Mouse (Mus musculus): ENCODE data around the gene Polg. TPM values are rescaled to one million over a fixed set of nuclear protein-coding genes. Genes with fewer than 3 reads are reported as not detected.

Polg gene
- total RNA-seq, 2 experiments from 2014 or later = 74.2 to 91.0 TPM

DNA sequence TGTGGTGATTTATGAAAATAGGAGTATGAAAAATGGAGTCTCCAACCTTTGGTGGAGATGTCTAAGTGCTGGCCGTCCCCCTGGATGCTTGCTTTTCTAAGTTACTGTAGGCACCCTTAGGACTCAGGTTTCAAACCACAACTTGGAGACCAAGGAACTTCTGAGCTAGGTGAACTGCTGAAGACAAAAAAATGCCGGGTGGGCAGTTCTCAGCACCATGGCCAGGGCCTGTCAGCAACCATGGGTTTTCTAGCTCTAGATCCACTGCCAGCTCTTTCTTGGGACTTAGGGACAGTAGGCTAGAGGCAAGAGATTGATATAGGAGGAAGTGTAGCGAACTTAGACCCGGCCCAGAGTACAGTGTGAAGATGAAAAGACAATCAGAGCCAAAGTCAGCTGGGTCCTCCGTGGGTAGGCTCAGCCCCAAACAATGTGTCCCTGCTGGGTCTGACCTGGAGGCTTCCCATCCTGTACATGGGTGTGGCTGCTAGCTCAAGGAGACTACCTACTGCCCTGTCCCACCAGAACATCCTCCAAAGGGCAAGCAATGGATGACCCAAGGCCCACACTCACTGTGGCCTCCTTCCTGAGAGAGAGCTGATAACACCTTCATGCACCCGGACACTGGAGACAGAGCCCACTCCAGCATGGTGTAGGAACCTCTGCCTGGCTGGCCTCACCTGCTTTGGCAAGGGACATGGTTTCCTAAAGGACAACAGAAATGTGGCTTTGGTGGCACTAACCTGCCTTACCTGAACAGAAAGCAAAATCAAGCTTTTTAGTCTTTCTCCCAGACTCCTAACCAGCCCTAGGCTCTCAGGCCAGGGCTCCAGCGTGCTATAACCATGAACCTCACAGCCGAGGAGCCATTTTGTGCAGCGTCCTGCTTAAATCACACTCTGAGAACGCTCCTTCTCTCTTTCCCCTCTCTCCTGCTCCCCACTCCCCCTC, 36.3 kb upstream of the Polg start:
- DNase-seq (ENCODE audit: extremely low spot score in 1 of 2, low spot score in 1 of 2) = no peak

DNA sequence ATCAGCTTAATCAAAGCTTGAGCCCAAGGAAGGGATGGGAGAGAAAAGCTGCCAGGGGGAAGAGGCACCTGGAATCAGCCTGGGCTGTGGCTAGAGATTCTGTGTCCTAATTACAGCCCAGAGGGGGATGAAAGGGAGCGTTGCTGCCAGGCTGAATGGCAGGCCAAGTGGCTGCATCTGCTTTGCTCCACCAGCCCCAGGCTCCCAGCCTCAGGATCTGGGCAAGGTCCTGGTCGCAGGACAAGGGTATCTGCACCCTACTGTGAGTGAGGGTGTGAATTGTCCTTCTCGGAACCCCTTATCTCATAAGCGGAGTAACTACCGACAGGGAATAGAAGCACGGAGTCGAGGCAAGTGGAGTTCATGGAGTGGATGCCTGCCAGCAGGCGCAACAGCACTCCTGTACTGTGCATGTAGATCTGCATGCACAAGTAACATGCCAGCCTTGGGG, 35.4 kb upstream of the Polg start:
- DNase-seq (ENCODE audit: extremely low spot score in 1 of 2, low spot score in 1 of 2) = no peak

- DNase-seq (ENCODE audit: extremely low spot score in 1 of 2, low spot score in 1 of 2) = no peak
These were observed 34.6 kb upstream of the Polg start for GRCm38 (mm10) chr7:79500681-79501306.

GRCm38 (mm10) chr7:79499596-79500570, 33.7 kb upstream of the Polg start:
- DNase-seq (ENCODE audit: extremely low spot score in 1 of 2, low spot score in 1 of 2) = peak in 1 of 2 experiments; percentile 65

DNA sequence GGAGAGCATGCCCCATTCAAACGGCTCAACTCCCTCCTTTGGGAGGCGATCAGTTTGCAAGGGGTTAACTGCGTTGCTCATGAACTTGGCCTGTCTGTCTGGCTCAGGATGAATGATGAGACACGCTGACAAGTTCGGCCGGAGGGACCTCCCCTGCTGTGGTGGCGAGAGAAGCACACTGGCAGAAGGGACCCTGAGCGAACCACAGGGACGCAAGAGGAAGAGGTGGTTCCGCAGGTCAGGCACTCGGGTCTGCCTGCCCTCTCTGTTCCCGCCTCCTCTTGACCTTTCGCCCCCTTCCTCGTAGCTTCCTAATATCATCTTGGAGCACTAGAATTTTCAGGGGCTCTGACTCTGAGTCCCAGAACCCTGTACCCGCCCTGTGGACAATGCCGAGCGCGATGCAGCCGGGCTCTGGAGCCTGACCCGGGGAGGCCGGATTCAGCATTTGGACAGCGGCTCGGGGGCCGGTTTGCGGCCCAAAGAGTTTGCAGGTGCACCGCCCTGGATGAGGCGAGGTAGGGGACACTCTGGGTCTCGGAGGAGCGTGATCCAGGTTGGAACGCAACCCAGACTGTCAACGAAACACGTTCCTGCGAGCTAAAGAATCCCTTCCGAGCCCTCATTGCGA, 32.9 kb upstream of the Polg start:
- no peak for DNase-seq (ENCODE audit: extremely low spot score in 1 of 2, low spot score in 1 of 2)

DNA sequence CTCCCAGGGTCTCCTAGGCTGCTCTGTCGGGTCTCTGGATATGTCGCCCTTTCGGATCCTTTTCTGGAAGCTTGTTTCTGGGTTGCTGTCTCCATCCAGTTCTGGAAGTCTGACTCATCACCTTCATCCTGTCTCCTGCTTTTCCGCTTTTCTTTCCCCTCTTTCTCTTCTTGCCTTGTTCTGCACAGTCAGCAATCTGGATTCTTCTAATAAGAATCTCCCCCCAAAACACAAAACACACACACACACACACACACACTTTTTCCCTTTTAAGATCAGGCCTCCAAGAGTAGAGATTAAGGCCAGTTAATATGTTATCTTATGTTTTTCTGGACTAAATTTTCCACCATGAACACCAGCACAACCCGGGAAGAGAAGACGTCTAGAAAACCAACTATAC, 32.2 kb upstream of the Polg start:
- DNase-seq (ENCODE audit: extremely low spot score in 1 of 2, low spot score in 1 of 2) = no peak

DNA sequence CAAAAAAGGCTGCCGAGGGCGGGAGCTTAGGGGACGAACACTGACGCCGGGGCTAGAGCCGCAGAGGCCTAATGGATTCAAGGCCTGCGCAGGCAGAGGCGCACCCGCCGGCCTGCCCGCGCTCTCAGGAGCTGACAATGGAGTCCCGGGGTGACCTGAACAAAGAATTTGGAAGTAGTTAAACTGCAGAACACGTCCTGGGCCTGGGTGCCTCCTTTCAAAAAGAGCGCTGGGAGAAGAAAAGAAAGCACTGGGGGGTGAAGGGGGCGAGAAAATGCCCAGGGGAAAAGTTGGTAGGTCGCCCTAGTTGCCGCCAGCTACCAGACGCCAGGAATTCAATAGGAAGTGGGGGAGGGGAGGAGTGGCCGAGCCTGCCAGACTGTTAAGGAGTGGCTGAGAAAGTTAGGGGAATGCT, 31.5 kb upstream of the Polg start:
- no peak for DNase-seq (ENCODE audit: extremely low spot score in 1 of 2, low spot score in 1 of 2)

DNA sequence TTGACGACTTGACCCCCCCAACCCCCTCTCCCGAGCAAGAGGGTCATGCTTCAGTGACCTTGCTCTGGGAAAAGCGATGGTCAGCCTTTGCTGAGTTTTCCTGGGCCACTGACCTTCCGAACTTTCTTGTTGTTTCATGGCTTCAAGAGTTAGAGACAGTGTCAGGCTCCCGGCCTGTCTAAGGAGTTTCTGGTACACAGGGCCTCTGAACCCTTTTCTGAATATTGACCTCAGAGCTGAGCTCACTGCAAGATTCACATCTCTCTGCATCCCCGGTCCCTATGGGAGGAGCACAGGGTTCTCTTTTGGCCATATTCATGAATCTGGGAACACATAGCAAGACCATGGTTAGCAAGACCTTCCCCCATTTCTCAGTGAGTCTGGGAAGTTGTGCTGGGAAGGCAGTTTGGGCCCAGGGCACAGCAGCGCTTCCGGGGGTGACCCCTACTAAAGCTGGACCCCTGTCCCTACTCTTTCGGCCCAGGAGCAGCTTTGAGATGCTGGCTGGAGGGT, 30.7 kb upstream of the Polg start:
- no peak for DNase-seq (ENCODE audit: extremely low spot score in 1 of 2, low spot score in 1 of 2)

- peak; percentile 91 to 97 for DNase-seq (ENCODE audit: extremely low spot score in 1 of 2, low spot score in 1 of 2)
These were observed 30.0 kb upstream of the Polg start for GRCm38 (mm10) chr7:79495988-79496815.

GRCm38 (mm10) chr7:79493915-79494314, 27.8 kb upstream of the Polg start:
- DNase-seq (ENCODE audit: extremely low spot score in 1 of 2, low spot score in 1 of 2) = peak in 1 of 2 experiments; percentile 82

DNA sequence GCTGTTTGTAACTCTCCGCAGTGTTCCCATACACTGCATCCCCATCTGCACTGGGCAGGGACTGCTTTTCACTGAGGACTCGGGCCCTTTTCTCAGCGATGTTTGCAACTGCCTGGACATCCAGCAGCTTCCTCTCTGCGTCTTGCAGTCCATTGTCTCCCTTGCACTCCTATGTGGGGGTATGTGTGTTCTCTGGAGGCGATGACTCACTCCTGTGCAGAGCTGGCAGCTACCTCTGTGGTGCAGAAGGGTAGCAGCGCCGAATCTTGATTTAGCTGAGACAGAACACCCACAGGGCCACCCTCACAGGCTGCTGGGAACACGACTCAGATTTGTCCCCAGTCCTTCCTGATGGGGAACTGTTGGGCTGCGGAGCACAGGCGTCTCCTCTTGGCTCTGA, 20.4 kb upstream of the Polg start:
- no peak for DNase-seq (ENCODE audit: extremely low spot score in 1 of 2, low spot score in 1 of 2)

- no peak for DNase-seq (ENCODE audit: extremely low spot score in 1 of 2, low spot score in 1 of 2)
These were observed 8.8 kb upstream of the Polg start for GRCm38 (mm10) chr7:79474831-79475399.

DNA sequence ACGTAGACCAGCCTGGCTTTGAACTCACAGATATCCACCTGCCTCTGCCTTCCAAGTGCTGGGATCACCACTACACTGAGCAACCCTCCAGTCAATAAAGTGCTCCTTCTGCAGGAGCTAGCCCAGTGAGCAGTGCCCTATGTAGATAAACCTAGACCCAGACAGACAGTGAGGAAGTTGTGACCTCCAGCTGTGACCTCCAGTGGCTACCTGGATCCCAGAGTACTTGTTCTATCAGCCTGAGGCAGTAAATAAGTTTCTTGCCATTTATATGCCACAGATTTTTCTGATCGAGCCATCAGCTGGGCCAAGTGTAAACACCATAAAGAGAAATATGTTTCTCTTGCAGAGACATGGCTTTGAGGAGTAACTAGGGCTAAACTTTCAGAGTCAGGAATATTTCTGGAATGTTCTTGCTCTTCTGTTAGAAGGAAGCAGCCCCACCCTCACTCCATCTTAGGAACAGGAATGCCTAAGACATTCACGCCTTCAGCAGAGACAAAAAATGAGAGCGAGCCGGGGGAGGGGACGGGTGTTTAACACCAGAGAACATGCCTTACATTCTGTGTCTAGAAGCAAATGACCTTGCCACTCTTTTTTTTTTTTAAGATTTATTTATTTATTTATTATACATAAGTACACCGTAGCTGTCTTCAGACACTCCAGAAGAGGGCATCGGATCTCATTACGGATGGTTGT, 7.5 kb upstream of the Polg start:
- no peak for DNase-seq (ENCODE audit: extremely low spot score in 1 of 2, low spot score in 1 of 2)

- no peak for DNase-seq (ENCODE audit: extremely low spot score in 1 of 2, low spot score in 1 of 2)
These were observed 6.6 kb upstream of the Polg start for GRCm38 (mm10) chr7:79472792-79473191.

- no peak for DNase-seq (ENCODE audit: extremely low spot score in 1 of 2, low spot score in 1 of 2)
These were observed 5.3 kb upstream of the Polg start for GRCm38 (mm10) chr7:79471436-79471835.

DNA sequence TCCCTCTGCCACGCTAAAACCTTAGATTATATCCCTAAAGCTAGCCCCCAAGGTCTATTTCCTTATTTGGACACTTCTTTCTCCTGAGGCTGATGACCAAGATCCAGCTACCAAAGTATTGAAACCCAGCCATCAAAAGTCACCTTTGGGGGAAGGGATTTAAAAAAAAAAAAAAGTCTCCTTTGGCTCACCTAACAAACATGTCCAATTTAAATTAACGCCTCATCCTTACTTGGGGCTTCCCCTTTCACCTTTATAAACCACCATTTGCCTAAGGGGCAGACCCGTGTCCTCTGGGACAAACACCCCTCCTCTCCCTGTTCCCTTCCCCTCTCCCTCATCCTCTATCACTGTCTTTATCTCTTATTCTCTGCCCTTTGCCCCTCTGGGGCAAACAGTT, 4.6 kb upstream of the Polg start:
- DNase-seq (ENCODE audit: extremely low spot score in 1 of 2, low spot score in 1 of 2) = no peak

GRCm38 (mm10) chr7:79469766-79470165, 3.6 kb upstream of the Polg start:
- DNase-seq (ENCODE audit: extremely low spot score in 1 of 2, low spot score in 1 of 2) = no peak

GRCm38 (mm10) chr7:79468994-79469393, 2.8 kb upstream of the Polg start:
- no peak for DNase-seq (ENCODE audit: extremely low spot score in 1 of 2, low spot score in 1 of 2)

All from layer of hippocampus, postnatal 25 days (tissue).